Mouse (Mus musculus): Measurements from ENCODE around the gene 1700017N19Rik.
"Not testable (repeated sequence)": the region's sequence is repeated elsewhere in the genome, so short reads cannot be mapped to it uniquely, and the experiment has no call there.

1700017N19Rik gene

DNA sequence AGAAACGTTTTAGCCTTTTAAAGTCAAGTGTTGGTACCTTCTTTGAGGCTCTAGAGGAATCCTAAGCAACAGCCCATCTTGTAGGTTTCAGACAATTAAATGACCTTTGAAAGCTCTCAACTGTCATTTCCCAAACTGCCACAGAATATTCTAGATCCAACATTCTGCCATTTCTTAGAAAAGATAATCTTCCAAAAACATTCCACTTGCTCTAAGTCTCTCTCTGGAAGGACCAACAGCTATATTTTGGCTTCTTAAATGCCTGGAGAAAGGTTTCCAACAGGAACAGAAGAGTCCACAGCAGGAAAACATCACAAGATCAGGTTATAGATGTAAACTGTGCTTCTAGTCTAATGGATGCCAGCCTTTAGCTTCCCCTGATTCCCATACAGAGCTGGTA is at the start of gene 1700017N19Rik, which contains the start of gene 4930430F08Rik:
TSS of gene 1700017N19Rik (plus strand) at position 162 of the 400 bp plus-strand sequence.
TSS of gene 4930430F08Rik (minus strand) at position 101 of the 400 bp plus-strand sequence.
- DNase-seq (ENCODE audit: low spot score): no peak

DNA sequence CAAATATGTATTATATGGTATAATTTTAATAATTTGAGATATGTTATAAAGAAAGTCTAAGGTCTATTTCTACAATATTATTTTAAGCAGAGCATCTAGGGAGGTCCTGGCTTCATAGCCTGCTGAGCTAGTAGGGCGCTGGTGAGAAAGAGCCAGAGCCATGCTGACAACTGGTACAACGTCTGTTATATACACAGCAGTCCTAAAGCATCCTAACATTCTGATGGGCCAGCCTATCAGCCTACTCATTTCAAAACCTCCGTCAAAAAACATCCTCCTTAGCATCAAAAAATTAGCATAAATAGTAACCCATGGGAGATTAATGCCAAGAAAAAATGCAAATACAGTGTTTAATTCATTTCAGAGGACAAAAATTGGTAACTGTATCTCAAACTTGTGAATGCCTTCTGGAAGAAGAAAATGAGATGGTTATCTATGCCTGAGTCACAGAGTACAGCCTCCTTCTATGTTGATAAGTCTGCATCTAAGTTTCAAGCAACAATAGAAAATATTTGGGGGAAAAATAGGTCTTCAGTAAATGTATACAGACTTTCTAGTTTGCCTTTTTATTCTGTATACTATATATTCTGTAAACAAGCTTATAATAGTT is 33.6 kb upstream of the 1700017N19Rik start:
- DNase-seq (ENCODE audit: low spot score): no peak

DNA sequence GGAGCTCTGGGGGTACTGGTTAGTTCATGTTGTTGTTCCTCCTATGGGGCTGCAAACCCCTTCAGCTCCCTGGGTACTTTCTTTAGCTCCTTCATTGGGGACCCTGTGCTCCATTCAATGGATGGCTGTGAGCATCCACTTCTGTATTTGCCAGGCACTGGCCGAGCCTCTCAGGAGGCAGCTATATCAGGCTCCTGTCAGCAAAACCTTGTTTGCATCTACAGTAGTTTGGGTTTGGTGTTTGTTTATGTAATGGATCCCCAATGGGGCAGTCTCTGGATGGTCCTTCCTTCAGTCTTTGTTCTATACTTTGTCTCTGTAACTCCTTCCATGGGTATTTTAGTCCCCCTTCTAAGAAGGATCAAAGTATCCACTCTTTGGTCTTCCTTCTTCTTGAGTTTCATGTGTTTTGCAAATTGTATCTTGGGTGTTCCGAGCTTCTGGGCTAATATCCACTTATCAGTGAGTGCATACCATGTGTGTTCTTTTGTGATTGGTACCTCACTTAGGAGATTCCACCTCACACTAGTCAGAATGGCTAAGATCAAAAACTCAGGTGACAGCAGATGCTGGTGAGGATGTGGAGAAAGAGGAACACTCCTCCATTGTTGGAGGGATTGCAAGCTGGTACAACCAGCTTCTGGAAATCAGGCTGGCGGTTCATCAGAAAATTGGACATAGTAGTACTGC is 29.9 kb upstream of the 1700017N19Rik start:
- DNase-seq (ENCODE audit: low spot score): not testable (repeated sequence)

DNA sequence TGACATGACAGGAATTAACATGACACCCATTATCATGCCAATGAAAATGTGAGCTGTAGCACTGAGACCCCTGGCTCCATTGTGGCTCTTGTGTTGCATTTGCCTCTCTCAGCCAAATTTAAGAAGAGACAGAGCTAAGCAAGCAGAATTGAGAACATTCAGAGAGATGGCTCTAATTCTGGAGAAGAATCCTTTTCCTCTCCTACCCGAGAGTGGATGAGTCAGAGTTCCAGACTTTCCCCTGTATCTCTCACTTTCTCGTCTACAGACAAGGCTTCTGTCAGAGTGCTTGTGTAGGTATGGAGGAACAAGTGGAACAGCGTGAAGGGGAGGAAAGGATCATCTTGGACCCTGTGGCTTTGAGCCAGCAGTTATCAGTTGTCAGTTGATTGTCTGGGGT is 26.2 kb upstream of the 1700017N19Rik start:
- DNase-seq (ENCODE audit: low spot score): no peak

DNA sequence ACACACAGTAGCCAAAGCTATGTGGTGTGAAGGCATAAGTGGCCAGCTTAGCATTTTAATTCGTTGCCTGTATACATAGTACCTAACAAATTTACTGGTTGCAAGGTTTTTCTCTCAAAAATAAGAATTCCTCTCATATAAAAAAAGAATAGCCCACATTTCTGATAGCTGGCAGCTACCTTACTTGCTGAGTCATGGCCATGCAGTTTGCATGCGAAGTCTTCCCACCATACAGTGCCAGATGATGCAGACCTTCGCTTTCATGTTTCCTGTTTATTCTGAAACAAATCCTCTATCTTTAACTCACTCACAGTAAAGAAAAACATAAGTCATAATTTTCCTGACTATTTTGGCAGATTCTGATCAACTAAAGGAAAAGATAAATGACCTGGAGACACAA is 18.6 kb upstream of the 1700017N19Rik start:
- DNase-seq (ENCODE audit: low spot score): no peak

DNA sequence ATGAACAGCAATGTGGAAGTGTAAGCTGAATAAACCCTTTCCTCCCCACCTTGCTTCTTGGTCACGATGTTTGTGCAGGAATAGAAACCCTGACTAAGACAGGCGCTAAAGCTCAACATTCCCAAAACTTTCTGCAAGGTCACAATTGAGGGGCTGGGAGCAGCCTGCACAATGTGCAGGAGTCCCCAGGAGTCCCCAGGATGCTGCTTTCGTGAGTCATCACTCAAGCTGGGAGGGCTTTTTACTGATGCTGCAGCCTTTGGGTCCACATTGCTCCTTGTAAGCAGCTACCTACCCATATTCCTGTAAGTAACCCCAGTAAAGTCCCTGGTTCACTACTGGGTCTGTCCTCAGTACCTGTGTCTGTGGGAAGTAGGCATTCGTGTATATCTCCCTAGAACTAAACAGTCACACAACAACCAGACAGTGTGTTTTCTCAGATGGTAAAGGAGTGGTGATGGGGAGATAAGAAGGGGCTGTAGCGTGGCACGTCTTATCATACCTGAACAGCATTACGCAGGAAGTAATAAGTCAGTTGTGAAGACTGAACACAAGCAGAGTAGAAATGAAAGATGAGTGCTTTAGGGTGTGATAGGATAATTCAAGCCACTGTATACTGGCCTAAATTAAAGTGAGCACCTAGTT is 15.7 kb upstream of the 1700017N19Rik start:
- no peak for DNase-seq (ENCODE audit: low spot score)

DNA sequence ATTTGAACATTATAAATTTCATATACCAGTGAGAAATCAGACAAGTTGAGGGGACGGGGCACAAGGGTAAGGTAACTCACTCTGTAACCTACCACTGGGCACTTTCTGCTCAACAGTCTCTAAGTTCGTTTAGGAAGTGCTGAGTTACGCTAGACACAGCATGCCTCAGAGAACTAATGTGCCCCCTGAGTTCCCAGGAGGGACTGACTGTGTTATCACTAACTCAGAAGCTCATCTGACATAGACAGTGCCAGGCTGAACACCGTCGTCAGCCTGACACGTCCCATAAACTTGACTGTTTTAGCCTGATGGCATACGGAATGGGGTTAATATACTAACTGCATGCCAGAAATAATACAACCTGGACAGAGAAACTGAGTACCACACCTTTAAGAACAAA is 15.0 kb upstream of the 1700017N19Rik start:
- no peak for DNase-seq (ENCODE audit: low spot score)

DNA sequence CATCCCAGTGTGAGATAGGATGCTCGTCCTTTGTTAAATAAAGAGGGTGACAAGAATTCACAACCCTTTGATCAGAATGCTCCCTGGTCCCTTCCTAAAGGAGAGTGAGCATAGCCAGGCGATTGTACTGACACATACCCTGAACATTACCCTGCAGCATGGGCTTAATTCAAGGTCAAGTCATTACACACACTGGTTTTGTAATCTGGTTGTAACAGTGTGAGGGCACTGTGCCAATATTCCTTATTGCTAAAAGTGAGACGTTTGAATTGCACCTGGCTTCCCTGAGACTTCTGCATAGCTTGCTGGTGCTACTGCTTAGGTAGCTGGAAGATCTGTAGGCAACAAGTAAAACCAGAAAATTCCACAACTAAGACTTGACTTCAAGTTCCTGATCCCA is 6.1 kb upstream of the 1700017N19Rik start:
- no peak for DNase-seq (ENCODE audit: low spot score)

DNA sequence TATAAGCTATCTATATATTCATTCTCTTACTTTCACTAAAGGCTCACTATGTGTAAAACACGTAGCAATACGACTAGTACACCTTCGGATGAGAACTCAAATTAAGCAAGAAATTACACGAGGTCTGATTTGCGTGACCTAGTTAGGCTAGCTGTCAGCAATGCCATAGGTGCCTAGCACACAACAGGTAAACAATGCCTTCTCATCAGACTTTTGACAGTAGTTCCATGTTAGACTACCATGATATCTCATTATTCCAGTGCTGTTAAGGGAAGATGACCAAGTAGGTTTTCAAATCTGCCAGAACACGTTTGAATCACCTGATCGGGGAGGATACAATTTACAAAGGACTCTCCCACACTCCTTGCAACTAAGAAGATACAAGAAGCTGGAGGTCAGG is 1.8 kb upstream of the 1700017N19Rik start:
- DNase-seq (ENCODE audit: low spot score): no peak

DNA sequence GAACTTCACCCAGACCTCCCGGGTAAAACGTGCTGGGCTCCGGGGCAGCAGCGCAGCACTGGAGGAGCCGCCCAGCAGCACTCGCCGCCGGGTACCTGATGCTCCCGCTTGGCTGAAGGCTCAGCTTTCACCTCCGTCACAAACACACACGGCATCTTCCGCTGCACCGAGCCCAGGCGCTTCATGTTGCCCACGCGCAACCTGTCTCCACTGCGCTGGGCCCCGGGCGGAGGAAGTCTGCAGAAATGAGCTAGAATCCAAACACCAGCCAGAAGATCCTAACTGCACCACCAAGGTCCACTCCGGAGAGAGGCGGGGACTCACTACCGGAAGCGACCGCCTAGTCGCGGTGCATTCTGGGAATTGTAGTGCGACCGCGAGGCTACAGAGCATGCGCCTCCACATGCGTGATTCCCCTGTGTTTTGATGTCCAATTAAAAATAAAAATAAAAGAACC is 1.3 kb upstream of the 1700017N19Rik start:
- DNase-seq (ENCODE audit: low spot score): peak; percentile 81

DNA sequence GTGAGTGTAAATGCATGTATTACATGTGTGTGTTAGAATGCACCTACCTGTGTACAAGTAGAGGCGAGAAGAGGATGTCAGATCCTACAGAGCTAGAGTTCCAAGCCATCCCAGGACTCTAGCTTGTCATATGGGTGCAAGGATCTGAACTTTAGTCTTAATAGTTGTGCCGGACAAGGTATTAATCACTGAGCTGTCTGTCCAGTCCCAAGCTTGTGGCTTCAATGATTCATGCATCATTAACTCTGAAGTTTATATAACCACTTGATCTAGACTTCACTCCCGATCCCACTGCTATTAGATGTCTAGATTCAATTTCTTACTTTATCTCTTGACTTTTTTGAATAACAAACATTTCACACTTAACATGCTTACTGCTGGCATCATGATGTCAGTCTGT is 8.1 kb downstream of the 1700017N19Rik start:
- DNase-seq (ENCODE audit: low spot score): no peak

DNA sequence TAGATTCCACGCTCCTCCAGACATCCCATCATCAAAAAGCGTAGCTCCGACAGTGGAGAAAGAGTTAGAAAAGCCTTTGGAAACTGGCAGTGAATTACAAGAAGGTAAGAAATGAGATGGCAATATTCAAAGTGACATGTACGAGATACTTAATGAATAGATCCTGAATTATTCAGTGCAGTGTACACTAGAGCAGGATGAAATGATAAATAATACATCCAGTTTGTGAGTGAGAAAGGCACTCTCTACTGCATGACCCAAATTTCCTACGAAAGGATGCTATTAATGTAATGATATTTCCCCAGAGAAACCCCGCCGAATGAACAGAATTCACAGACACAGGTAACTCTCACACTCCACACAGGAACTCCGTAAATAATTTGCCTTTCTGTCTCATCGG is 13.2 kb downstream of the 1700017N19Rik start:
- no peak for DNase-seq (ENCODE audit: low spot score)

DNA sequence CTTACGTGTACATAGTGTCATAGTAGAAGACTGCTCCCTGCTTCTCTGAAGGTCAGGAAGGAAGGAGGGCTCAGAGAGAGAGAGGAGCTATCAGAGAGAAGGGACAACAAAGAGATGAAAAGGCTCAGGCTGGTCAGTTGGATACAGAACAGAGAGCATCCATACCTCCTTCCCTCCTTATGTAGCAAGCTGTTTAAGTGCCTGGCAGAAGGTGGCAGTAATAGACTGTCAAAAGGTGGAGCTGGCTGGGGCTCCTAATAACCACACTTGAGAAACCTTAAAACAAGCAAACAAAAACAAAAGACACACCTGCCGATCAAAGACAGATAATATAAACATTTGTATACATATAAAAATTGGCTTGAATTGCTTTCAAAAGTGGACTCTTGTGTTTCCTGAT is 14.0 kb downstream of the 1700017N19Rik start:
- no peak for DNase-seq (ENCODE audit: low spot score)

DNA sequence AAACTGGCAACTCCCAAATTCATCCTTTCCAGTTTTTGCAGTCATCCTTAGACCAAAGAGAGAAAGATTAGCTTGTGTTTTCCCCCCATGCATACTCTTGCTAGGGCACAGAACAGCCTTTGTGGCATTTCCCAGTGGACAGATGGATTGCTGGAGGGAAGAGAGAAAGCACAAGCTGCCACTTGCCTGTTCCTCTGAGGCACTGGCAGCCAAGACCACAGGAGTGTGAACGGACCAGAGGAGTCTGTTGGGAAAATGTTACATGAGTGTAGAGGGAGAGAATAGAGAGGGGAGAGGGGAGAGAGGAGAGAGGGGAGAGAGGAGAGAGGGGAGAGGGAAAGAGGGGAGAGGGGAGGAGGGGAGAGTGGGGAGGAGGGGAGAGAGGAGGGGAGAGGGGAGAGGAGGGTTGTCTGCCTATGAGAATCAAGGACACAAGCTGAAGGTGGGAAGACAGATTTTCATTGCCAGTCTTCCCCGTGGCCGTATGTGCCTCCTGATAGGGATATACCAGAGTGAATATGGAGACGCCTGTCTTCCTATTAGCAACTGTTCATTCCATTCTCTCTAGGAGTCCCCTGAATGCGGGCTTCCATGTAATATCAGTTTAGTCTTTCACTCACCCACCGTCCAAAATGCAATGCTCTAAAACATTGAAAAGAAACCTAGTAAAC is 27.1 kb downstream of the 1700017N19Rik start:
- DNase-seq (ENCODE audit: low spot score): no peak

DNA sequence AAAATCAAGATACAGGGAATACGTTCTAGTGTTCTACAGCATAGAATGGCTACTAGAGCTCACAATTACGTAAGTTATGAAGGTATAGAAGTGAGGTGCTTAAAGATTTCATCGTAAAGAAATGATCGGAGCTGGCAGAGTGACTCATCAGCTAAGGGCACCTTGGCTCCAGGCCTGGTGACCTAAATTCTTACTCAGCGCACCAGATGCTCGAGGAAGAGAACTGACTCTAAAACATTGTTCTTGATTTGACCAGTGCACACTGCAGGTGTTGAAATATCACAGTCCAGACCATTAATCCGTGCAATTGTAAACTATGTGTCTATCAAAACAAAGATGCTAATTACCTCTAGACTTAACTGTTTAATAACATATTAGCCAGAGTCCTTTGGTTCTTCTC is 29.2 kb downstream of the 1700017N19Rik start:
- DNase-seq (ENCODE audit: low spot score): no peak

DNA sequence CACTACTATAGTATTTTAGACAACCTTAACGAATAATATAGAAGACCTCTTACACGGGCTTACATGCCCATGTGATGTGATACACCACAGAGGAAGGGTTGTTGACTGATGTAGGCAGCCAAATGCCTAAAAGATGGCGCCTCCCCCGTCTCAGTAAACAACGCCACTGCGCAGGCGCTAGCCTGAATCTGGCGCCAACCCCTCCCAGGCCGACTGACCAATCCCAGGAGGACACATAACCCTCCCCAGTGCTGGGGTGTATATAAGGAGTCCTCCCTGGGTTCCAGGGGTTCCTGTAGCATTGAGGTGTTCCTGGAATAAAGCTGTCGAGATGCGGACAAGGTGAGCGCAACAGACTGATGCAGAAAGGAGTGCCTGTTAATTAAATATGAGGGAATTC is 29.8 kb downstream of the 1700017N19Rik start:
- no peak for DNase-seq (ENCODE audit: low spot score)

DNA sequence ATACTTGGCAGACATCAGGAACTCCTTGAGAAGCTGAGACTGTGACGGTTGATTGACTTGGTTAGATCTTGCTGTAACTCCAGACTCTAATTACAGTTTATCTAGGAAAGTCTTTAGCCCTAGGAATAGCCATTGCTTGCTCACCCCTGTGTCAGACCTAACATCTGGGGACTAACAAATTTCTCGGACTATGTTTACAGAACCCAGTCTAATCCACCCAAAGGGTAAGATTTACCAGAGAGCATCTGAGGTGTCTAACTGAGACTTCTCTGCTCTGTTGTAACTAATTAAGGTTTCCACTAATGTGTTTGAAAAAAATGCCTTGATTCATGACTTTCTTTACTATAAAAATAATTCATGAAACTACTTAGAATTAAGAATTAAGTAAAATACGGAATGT is 32.2 kb downstream of the 1700017N19Rik start:
- DNase-seq (ENCODE audit: low spot score): no peak

DNA sequence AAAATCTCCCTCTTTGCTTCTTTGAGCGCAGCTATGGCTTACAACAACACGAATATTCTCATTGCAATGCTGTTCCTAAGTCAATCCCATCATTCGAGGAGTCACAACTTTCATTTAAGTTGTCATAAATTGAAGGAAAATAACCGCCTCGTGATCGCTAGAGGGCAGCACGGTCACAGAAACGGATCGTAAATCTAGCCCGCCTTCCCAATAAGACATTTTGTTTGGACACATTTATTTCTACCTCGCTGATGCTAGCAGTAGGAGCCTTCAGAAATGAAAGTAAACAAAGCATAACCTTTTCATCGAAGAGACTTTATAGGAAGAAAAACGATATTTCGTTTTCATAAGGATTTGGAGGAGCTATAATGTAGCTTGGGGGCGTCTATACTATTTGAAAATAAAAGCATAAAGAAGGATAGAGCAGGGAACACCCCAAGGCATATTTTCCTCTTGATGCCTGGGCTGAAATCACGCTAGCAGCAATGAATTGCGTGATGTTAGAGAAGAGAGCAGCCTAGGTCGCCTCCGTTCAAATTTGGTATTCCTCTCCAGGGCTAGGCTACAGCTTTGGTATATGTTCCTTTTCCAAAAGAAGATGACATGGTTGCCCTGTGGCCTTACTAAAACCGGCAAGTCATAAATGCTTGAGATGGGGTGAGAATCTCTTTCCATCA is 39.6 kb downstream of the 1700017N19Rik start:
- peak; percentile 8 for DNase-seq (ENCODE audit: low spot score)

DNA sequence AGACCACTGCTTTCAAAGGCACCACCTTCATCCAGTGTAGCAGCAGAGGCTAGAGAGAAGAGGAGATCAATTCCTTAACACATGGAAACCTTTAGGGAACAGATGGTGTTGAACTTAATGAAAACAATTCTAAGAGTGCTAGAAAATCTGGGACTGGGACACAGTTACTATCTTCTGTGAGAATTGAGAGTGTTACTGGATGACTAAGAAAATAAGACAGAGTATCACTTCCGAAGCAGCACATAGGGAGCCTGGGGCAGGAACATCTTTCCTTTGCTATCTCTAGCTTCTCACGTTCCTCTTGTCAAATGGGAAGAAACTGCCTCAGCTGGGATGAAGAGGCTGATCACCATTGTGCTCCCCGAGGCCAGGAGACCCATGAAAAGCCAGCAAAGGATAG is 52.6 kb downstream of the 1700017N19Rik start:
- no peak for DNase-seq (ENCODE audit: low spot score)

DNA sequence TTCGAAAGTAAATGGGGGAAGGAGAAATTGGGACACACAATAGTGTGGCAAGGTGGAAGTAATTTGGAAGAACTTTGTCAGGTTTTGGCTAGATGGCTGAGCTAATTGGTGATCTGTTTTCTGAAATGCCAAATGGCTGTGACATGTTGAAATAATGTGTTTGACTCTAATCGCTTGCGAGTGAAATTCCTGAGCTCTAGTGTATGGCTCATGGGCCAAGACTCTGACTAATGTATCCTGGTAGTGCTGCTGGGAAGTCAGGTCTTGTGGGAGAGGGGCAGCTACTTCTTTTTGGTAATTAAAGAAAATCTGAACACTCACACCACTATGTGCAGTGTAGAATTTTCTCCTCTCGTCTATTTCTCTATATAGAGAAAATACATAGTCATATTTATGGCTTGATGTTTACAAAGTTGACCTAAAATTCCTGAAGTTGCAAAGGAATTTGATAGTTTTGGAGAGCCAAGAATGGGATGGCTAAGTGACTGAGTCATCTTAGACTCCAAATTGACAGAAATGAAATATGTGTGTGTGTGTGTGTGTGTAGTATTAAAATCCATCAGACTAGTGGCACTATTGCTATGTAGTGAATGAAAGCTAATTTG is 55.1 kb downstream of the 1700017N19Rik start:
- no peak for DNase-seq (ENCODE audit: low spot score)

DNA sequence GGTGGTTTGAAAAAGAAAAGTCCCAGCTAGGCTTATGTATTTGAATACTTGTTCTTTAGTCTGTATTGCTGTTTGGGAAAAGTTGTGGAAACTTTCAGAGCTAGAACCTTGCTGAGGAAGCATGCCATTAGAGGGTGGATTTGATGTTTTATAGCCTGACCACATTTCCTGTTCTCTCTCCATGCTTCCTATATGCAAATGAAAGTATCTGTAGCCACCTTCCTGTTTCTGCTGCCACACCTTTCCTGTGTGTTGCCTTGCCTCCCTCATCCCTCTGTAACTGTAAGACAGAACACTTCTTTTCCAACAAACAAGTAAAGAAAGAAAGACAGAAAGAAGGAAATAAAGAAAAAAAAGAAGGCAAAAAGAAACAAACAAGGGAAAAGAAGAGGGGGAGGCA is 63.9 kb downstream of the 1700017N19Rik start:
- DNase-seq (ENCODE audit: low spot score): no peak

Data from ovary, postnatal 14 days (tissue).